Mouse (Mus musculus): ENCODE data around the gene Kdm4c. TPM values are rescaled to one million over a fixed set of nuclear protein-coding genes. Genes with fewer than 3 reads are reported as not detected.

Kdm4c gene
- polyA plus RNA-seq (2014; fragmentation: Illumina TruSeq; extraction: RNeasy Lipid Tissue Mini Kit (QIAGEN cat#74804); ENCODE audit: low read depth, low replicate concordance): 28.3 TPM

DNA sequence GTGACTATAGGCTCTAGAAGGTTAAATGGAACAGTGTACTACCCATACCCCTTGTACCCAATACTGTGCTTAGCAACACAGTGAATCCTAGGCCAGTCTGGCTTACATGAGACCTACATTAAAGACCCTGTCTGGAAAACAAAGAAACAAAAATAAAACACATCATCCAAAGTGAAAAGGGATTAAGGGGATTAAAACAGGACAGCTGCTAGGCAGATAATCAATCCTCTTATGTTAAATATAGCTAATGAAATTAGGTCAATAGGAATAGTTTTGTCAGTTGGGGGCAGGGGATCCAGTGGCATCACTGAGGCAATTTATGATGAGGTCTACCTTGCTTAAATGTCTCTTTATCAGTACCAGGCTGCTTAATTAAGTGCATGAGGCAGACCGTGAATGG lies at the start of gene Kdm4c:
Kdm4c (plus strand) TSS at position 322 of the 400 bp plus-strand sequence.

Other genes with a start within 250 kb of the Kdm4c start
- 0.28 TPM for gene Frmd3, start 229.1 kb upstream of the Kdm4c start, polyA plus RNA-seq (2014; fragmentation: Illumina TruSeq; extraction: RNeasy Lipid Tissue Mini Kit (QIAGEN cat#74804); ENCODE audit: low read depth, low replicate concordance)